Mouse (Mus musculus) activated CD4-positive, CD25-positive, alpha-beta regulatory T cell, adult 4 months (primary cell): ENCODE measurements around the gene Phf13. TPM values are rescaled to one million over a fixed set of nuclear protein-coding genes. Genes with fewer than 3 reads are reported as not detected.

Experiments used
- ATAC-seq: one replicate; pipeline ENCODE4 v1.8.0; 2017
- polyA plus RNA-seq, 2 experiments: library from polyadenylated mRNA; unstranded; fragments of 100-300 nt; shearing (Covaris generic); gene quantifications; one replicate each; pipeline ENCODE4 v1.2.1; 2017

Phf13 gene
- polyA plus RNA-seq, 2 experiments from 2014 or later, result 2.3 to 3.0 TPM

DNA sequence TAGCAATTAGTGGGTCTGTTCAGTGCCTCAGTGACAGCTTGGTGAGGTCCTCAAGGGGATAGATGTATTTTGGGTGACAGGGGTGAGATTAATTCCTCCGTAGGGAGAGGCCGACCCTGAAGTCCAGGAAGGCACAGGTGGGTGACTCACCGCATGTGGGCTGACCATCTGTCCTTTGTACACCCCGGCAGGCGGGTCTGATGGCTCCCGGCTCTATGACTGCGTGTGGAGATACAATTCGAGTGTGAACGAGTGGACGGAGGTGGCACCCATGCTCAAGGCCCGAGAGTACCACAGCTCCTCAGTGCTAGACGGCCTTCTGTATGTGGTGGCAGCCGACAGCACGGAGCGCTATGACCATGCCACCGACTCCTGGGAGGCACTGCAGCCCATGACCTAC, 16.1 kb upstream of the Phf13 start:
- no peak for ATAC-seq

DNA sequence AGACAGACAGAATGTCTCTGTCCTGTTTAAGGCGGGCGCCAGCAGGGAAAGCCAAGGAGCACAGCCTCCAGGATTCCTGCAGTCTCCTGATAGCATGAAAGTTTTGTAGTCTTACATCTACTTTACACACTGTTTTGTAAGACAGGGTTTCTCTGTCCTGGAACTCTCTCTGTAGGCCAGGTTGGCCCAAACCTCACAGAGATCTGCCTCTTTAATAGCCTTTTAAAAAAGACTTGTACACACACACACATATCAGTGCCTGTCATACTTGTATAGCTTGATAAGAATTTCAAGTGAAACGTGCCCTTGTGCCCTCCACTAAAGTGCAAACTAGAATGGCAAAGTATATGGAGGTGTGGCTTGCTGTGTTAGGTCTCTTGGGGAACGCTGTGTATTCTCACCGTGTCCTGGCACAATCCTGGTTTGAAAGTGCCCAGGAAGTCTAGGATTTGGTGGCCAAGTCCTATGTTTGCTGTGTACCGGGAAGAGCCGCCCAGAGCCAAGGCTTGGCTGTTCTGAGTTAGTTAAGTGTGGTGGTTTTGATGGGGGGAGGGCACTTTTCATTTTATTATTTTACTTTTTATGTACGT, 15.2 kb upstream of the Phf13 start:
- no peak for ATAC-seq

DNA sequence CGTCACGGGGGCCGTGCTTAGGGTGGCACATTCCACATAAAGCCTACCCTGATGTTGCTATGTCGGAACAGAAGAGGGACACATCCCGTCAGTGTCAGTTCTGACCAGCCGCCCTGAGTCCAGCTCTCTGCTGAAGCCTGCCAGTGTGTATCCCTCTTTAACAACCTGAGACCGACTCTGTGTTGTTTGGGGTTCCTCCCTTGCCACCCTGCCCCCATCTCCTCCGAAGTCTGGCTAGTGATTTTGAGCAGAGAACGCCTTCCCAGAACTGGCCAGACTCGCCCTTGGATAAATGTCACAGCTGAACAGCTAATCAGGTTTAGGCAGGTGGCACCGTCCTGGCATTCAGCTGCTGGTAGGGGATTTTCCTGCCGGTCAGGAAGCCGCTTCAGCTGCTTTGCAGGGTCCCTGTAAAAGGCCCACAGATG, 14.7 kb upstream of the Phf13 start:
- ATAC-seq, result no peak

DNA sequence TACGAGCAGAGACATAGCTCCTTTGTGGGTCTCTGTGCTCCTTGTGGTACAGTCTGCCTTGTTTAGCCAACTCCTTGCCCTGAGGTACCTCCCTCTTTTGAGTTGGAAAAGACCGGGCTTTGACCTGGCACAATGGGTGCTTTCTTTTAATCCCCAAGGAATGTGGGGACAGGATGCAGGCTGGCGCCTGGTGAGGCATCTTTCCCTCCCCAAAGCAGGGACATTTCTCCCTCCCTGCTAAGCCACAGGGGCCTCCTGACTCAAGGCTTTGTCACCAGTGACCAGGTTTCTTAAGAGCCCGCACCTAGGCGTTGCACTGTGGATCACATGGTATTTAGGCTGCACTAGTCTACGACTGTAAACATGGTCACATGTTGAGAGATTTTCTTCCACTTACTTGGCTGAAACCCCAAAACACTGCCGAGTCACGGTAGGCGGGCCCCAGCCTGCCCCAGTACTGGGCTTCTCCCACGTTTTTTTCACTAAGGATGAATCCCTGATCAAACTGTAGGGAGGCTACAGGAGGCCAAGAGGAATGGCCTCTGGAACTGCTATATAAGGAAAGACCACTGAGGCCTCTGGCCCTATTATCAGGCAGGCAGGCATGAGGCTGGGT, 14.1 kb upstream of the Phf13 start:
- no peak for ATAC-seq

DNA sequence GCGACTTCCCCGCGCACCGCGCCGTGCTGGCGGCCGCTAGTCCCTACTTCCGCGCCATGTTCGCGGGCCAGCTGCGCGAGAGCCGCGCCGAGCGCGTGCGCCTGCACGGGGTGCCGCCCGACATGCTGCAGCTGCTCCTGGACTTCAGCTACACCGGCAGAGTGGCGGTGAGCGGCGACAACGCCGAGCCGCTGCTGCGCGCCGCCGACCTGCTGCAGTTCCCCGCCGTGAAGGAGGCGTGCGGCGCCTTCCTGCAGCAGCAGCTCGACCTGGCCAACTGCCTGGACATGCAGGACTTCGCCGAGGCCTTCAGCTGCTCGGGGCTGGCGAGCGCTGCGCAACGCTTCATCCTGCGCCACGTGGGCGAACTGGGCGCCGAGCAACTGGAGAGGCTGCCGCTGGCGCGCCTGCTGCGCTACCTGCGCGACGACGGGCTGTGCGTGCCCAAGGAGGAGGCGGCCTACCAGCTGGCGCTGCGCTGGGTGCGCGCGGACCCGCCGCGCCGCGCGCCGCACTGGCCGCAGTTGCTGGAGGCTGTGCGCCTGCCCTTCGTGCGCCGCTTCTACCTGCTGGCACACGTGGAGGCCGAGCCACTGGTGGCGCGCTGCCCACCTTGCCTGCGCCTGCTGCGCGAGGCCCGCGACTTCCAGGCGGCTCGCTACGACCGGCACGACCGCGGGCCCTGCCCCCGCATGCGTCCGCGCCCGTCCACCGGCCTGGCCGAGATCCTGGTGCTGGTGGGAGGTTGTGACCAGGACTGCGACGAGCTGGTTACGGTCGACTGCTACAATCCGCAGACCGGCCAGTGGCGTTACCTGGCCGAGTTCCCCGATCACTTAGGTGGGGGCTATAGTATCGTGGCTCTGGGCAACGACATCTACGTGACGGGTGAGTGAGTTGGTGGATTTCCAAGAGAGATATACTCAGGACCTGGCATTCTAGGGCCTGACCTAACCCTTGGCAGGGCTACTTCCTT, 13.3 kb upstream of the Phf13 start:
- peak; percentile 62 for ATAC-seq

DNA sequence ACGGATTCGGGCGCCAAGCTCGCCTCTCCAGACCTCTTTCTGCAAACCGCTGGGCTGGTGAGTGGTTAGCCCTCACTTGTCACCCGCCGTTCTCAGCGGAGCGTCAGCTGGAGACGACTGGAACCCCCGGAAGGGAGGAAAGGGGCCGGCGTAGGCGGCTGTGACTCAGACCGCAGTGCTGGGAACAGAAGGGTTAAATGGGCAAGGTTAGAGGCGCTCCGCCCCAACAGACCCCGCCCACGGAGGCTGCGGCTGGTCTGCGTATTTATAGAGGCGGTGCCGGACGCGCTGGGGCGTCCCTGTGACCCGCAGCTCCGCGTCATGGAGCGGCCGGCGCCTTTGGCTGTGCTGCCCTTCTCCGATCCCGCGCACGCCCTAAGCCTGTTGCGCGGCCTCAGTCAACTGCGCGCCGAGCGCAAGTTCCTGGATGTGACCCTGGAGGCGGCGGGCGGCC, 12.6 kb upstream of the Phf13 start, which contains the start of gene Klhl21:
Gene Klhl21, plus strand, starts transcription at position 182 of the 454 bp plus-strand sequence.
- peak; percentile 86 for ATAC-seq

DNA sequence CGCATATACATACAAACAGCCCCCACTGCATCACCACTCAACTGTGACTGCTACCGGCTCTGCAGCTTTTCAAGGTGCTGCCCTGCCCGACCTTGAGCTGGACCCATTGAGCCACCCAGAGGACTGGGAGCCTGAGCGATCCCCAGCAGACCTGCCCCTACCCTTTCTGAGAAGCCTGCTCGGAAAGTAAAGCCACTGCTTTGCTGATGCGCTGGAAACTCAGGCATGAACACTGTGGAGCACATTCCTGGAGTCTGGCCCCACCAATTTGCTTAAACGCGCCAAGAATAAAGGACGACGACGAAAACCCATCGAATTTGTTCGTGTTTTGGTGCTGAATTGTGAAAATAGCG, 12.1 kb upstream of the Phf13 start:
- no peak for ATAC-seq

DNA sequence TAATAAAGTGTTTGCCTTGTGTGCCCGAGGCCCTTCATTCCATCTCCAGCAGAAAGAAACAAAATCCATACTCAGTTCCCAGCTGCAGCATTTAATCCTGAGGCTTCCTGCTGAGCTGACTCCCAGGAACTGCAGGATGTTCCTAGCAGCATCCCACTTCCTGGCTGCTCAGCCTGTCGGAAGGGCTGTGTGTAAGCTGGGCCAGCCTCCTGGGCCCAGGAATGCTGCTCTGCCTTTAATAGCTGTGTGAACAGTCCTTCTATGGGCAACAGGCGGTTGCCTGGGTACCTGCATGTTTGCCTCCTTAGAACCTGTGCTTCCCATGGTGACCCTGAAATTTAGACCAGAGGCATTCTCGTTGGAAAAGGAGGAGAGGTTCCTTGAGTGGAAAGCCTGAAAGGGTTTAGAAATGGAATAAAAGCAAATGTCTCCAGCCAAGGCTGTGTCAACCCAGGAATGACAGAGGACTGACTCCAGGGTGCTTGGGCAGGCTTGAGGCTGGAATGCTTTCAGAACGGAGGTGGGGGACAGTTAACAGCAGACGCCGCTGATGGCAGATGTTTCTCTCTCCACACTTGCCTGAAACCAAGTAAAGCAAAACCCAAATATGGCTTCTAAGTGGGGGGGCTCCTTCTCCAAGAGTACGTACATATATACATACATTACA, 11.6 kb upstream of the Phf13 start:
- no peak for ATAC-seq

DNA sequence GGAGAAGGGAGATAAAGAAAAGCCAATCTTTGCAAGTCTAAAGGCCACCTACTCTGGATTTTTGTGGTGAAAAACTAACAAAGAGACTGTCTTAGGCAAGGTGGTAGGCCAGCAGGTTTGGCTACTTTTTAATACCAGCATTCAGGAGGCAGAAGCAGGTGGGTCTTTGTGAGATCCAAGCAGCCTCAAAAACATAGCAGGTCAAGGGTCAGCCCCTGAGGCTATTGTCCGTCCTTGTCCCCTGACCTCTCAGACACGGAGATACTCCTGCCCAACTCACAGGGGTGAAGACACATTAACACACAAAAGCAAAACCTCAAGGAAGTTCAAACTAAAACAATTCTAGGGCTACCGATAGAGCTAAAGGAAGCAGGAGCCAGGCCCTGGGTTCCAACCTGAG, 10.8 kb upstream of the Phf13 start:
- no peak for ATAC-seq

DNA sequence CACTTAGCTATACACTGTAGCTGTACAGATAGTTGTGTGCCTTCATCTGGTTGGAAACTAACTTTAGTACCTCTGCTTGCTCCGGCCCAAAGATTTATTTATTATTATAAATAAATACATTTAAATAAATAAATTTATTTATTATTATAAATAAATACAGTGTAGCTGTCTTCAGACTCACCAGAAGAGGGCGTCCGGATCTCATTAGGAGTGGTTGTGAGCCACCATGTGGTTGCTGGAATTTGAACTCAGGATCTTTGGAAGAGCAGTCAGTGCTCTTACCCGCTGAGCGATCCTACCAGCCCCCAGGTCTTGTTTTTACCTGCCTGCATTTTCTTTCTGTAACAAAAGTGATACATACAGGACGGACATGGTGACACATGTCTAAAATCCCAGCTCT, 10.1 kb upstream of the Phf13 start:
- ATAC-seq, result no peak

DNA sequence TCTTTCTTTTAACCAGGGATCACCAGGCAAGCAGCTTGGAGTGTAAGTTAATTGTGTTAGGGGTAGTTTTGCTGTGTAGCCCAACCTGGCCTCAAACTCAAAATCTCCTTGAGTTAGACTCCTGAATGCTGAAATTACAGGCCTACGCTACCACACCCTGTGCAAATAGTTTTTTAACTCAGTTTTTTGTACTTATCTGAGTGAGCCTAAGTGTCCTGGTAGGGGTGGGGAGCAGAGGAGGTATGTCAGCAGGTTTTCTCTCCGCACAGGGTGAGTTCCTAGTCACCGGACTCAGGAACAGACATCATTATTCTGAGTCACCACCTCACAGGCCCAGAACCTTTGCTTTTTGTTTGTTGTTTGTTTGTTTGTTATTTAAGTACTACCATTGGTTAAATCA, 6.0 kb upstream of the Phf13 start:
- no peak for ATAC-seq

DNA sequence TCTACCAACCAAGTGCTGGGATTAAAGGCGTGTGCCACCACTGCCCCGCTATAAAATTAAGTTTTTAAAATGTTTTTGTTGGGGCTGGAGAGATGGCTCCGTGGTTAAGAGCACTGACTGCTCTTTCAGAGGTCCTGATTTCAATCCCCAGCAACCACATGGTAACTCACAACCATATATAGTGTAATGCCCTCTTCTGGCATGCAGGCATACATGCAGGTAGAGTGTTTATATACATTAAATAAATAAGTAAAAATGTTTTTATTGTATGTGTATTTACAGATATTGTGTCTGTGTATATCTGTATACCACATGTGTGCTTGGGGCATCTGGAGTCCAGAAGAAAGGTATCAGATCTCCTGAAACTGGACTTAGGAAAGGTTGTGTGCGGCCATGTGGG, 5.3 kb upstream of the Phf13 start:
- ATAC-seq, result no peak

DNA sequence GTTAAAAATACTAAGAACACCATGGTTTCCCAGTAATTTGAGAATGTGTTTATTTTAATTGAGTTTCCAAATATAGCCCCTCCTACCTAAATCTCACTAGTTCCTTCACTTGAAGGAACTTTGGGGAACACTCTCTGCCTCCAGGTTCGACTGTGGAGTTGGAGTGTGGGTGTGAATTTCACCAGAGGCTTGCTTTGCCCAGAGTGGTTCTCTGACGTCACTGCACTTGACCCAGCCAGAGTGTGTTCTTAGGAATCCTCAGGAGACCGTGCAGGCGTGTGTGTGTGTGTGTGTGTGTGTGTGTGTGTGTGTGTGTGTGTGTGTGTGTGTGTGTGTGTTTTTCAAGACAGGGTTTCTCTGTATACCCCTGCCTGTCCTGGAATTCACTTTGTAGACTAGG, 4.8 kb upstream of the Phf13 start:
- ATAC-seq, result no peak

DNA sequence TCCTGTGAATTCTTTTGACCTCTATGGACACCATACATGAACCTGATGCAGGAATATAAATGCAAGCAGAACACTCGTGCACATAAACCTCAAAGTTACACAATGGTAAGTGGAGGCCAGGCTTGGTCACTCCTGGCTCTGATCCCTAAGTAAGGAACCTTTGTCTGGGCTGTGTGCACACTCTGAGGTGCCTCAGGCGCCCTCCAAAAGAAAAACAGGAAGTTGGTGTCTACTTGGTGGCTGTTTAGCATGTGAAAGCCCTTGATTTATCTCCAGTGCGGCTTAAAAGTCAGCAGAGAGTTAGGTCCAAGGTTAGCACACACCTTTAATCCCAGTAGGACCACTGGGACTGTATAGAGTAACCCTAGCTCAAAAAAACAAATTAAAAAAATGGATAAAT, 3.4 kb upstream of the Phf13 start:
- no peak for ATAC-seq

DNA sequence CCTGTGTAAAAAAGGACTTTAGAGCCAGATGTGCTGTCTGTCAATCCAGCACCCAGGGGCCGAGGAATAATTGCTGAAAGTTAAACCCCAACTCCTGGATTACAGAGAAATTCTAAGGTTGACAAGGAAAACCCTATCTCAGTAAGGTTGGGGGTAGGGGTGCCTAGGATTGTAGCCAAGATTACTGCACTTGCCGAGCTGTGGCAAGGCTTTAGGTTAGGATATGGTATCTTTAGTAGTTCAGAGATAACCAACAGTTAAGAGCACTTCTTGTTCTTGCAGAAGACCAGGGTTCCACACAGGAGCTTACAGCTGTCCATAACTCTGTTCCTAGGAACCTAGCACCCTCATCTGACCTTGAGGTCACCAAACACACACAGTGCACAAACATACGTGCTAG, 1.6 kb upstream of the Phf13 start:
- no peak for ATAC-seq

DNA sequence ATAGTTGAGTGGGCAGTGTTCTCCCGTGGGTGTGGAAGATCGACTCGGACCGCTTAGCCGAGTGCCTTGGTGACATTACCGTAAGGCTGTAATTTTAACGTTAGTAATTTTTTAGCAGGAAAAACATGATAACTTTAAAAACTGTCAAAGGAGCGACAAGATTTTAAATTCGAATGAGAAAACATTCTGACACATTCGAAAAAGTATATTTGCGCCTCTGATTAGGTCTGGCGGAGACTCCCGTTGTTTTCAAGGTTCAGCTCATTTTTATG, 829 bp upstream of the Phf13 start:
- no peak for ATAC-seq

DNA sequence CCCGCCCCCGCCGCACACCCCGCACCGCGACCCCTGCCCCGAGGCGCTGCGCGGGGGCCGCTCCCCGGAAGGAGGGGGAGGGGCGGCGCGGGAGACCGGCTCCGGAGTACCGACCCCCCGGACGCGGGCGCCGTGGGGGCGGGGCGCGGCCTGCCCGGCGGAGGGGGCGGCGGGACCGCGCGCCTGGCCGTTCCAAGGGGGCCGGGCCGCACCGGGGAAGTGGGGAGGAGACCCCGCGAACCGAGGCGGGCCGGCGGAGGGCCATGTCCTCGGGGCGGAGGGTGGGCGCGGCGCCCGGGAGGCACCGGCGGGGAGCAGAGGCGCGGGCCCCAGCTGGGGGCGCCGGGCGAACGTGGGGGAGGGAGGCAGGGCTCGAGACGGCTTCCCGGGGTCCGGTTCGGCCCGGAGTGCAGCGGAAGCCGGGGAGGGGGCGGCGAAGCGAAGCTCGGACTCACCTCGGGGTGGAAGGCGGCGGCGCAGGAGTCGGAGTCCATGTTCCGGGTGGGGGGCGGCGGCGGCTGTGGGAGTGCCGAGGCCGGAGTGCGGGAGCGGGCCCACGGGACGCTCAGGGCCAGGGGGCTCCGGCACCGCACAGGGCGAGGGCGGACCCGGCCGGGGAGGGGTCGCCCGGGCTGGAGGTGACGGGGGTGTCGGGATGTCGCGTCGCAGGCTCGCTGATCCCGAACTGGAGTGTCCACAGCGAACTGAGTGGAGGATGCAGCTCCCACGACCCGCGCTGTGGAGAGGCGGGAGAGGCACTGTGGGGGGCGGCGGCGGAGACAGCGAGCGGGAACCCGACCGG, 486 bp downstream of the Phf13 start:
- ATAC-seq, result no peak

DNA sequence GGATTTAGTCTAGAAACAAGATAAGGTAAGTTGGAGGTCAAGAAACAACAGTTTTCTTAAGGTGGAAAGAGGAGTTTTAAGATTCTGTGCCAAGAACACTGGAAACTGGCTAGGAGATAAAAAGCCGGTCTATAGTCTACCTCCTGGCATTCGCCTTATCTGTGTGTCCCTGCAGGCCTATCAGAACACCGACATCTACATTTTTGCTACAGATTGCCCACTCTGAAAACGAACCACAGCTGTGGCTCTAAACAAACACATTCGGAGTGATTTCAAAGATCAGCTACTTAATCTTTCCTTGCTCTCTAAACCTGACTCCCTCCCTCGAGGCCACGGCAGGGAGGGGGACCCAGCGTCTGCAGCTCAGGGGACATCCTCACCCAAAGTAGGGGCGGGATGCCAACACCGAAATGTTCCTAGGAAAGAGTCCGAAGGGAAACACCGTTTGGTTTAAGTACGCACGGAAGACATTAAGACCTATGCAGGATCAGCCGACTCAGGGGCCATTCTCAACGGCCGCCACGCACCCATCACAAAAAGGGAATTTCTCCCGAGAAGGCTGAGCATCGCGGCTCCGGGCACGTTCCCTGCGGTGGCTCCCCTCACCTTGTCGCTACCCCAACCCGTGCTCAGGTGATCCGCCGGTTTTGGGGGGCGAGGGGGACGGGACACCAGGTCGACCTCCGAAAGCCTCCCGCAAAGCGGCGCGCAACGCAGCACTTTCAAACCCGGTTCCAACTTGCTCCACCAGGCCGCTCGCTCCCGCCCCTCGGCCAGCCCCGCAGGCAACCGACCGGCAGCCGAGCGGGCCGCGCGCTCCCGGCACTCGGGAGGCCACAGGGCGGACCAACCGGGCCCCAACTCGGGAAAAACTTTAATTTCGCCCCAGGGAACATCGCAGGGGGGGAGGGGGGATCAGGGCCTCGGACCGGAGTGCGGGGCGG, 1.6 kb downstream of the Phf13 start:
- no peak for ATAC-seq

DNA sequence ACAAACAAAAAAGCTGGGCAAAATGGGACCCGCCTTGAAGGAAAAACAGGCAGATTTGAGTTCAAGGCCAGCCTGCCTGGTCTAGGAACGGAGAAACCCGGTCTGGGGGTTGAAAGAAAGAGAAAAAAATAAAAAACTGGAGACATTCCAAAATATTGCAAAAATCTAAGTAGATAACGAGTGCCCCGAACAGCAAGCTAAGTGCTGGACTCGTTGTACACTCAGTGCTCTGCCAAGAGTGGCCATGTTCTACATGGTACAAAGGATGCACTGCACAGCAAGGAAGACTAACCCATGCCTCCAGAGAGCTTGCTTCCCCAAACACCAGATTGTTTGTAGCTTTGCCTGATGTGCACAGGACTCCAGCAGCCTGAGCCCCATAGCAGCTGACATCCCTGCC, 3.0 kb downstream of the Phf13 start:
- ATAC-seq, result no peak

DNA sequence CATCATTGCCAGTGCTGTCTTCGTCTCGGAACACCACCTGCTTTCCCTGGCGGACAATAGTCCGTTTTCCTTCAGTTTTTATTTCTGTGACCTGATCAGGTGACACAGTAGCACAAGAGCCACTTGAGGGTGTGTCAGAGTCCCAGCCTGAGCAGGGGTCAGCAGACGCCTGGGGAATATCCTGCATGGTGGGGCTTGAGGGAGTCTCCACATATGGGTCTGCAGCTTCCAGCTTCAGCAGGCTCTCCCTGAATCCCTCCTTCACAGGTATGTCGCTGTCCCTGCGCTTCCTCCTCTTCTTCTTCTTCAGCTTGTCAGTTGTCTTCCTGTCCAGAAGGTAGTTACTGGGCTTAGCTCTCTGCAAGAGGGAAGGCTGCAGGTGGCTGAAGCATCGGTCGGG, 4.0 kb downstream of the Phf13 start:
- no peak for ATAC-seq

DNA sequence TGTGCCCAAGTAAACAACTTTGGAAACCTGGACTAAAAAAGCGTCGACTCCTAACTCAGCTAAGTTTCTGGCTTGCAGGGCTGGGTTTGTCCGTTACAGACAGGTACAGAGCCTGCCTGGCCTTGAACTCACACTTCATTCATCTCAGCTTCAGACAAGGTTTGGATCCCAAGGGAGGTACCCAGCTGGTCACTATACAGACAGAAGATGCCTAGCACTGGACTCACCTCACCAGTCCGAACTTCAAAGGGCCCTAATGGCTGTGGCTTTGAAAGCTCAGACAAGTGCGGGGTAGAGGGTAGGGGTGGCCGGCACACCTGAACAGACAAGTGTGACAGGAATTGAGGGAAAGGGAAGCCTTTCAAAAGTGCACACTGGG, 7.0 kb downstream of the Phf13 start:
- no peak for ATAC-seq
